15 mouse cellular contexts compared by ENCODE assay signal in the genomic region with DNA sequence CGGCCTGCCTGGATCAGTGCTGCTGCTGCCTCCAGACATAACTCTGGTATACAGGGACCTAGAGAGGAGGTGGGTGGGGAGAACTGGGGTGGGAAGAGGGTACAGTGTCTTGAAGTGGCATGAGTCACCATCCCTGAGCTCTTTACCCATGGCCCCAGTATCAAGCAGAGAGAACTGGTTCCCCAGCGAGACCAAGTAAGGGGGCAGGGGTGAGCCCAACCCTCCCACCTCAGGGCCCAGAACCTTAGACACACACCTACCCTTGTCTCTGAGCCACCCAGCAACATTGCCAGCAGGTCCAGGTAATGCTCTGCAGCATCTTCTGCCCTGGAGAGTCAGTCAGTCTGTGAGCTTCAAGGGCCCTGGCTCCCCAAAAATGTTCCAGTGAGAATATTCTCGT. TPM values are rescaled to one million over a fixed set of nuclear protein-coding genes. Genes with fewer than 3 reads are reported as not detected.
A peak's percentile ranks its signal among the peaks of the same experiment; 100 is the strongest.
DNase-seq lines count a peak whose midpoint lies in the region; ATAC-seq and TF ChIP-seq lines count a peak whose summit lies in the region.
"Had no signal": no experiment of that assay in that cellular context is flagged by ENCODE, and none has a peak within 500 bp of the region (broad histone marks: within the 10 kb centered on the region; RNA-seq: fewer than 3 reads in every experiment).

No protein-coding gene starts in this region.

- no peak overlapping the region for H3K4me3 ChIP-seq in embryonic facial prominence, embryonic 13.5 days
- H3K4me3 ChIP-seq in embryonic facial prominence, embryonic 10.5 days: no peak overlapping the region
- no peak overlapping the region for H3K4me3 ChIP-seq in liver, embryonic 12.5 days
- H3K4me3 ChIP-seq in liver, embryonic 11.5 days (ENCODE audit: low read depth, low read length): no peak overlapping the region
- no peak overlapping the region for H3K4me3 ChIP-seq in cortical plate, adult 2 months (ENCODE audit: insufficient read depth, low read length)
- no peak overlapping the region for H3K4me3 ChIP-seq in stomach, postnatal 0 days (ENCODE audit: low read depth, low read length)
- H3K4me3 ChIP-seq: forebrain, embryonic 13.5 days; forebrain, embryonic 15.5 days had no signal

- H3K36me3 ChIP-seq in embryonic facial prominence, embryonic 13.5 days: peaks cover 25% of the 10 kb centered on the region
- H3K36me3 ChIP-seq in embryonic facial prominence, embryonic 10.5 days (replicated peaks): peaks cover 39% of the 10 kb centered on the region
- H3K36me3 ChIP-seq in liver, embryonic 12.5 days: peaks cover 36% of the 10 kb centered on the region
- H3K36me3 ChIP-seq in liver, embryonic 11.5 days (ENCODE audit: control insufficient read depth, insufficient read depth, low read length): peaks cover 3% of the 10 kb centered on the region; the same call in 1 of the 2 replicates
- no peaks in the 10 kb centered on the region for H3K36me3 ChIP-seq in stomach, postnatal 0 days (ENCODE audit: control insufficient read depth, insufficient read depth, low read length)
- H3K36me3 ChIP-seq: forebrain, embryonic 15.5 days had no signal

- H3K4me2 ChIP-seq in embryonic facial prominence, embryonic 13.5 days: no peak overlapping the region
- H3K4me2 ChIP-seq in liver, embryonic 12.5 days: no peak overlapping the region
- no peak overlapping the region for H3K4me2 ChIP-seq in liver, embryonic 11.5 days
- no peak overlapping the region for H3K4me2 ChIP-seq in stomach, postnatal 0 days (replicated peaks; ENCODE audit: low read depth)
- H3K4me2 ChIP-seq: forebrain, embryonic 13.5 days; forebrain, embryonic 15.5 days had no signal

- 0 out of 2 replicates have a peak overlapping the region, but pooled peaks have one; percentile 36 for H3K9ac ChIP-seq in embryonic facial prominence, embryonic 13.5 days
- H3K9ac ChIP-seq in liver, embryonic 12.5 days: 0 out of 2 replicates have a peak overlapping the region, but pooled peaks have one; percentile 0
- H3K9ac ChIP-seq in liver, embryonic 11.5 days (ENCODE audit: low read depth, low read length): no peak overlapping the region
- H3K9ac ChIP-seq in stomach, postnatal 0 days (ENCODE audit: low read length): no peak overlapping the region
- H3K9ac ChIP-seq: forebrain, embryonic 13.5 days; forebrain, embryonic 15.5 days; forebrain, postnatal 0 days had no signal

- no peak for ATAC-seq in embryonic facial prominence, embryonic 13.5 days (ENCODE audit: insufficient number of reproducible peaks, insufficient read depth, low FRiP score, low TSS enrichment, low read depth)
- ATAC-seq in liver, embryonic 12.5 days: no peak
- ATAC-seq in liver, embryonic 11.5 days (replicated peaks; ENCODE audit: low FRiP score): no peak
- no peak for ATAC-seq in stomach, postnatal 0 days (ENCODE audit: low FRiP score, low TSS enrichment)
- ATAC-seq: forebrain, embryonic 13.5 days; forebrain, embryonic 15.5 days; forebrain, postnatal 0 days had no signal

- no peak for DNase-seq in embryonic facial prominence, embryonic 10.5 days (ENCODE audit: low spot score)
- DNase-seq in liver, embryonic 11.5 days (ENCODE audit: low spot score): no peak
- no peak for DNase-seq in stomach, postnatal 0 days (ENCODE audit: low spot score)
- no peak for DNase-seq in embryo, embryonic 10.5 days (ENCODE audit: low spot score)
- DNase-seq: adrenal gland, adult 2 months; adrenal gland, postnatal 10 days; adrenal gland, postnatal 25 days; cerebellum, adult 11-12 months; forebrain, postnatal 0 days had no signal

- peaks cover 11% of the 10 kb centered on the region for H3K4me1 ChIP-seq in embryonic facial prominence, embryonic 13.5 days
- peaks cover 15% of the 10 kb centered on the region for H3K4me1 ChIP-seq in embryonic facial prominence, embryonic 10.5 days
- peaks cover 29% of the 10 kb centered on the region for H3K4me1 ChIP-seq in liver, embryonic 12.5 days
- H3K4me1 ChIP-seq in liver, embryonic 11.5 days (replicated peaks; ENCODE audit: control insufficient read depth, insufficient read depth, low read length): peaks cover 7% of the 10 kb centered on the region; the same call in 1 of the 2 replicates
- peaks cover 3% of the 10 kb centered on the region; the same call in 1 of the 2 replicates for H3K4me1 ChIP-seq in cortical plate, adult 2 months (ENCODE audit: control insufficient read depth, insufficient read depth, low read length)
- H3K4me1 ChIP-seq in stomach, postnatal 0 days (replicated peaks; ENCODE audit: control insufficient read depth, insufficient read depth): no peaks in the 10 kb centered on the region

- H3K27ac ChIP-seq in embryonic facial prominence, embryonic 13.5 days: no peak overlapping the region
- H3K27ac ChIP-seq in embryonic facial prominence, embryonic 10.5 days (replicated peaks): no peak overlapping the region
- no peak overlapping the region for H3K27ac ChIP-seq in liver, embryonic 12.5 days
- H3K27ac ChIP-seq in liver, embryonic 11.5 days (ENCODE audit: low read depth, low read length): no peak overlapping the region
- H3K27ac ChIP-seq in cortical plate, adult 2 months (ENCODE audit: insufficient read depth, low read length): 0 out of 2 replicates have a peak overlapping the region, but pooled peaks have one; percentile 41
- H3K27ac ChIP-seq in stomach, postnatal 0 days (replicated peaks): no peak overlapping the region
- H3K27ac ChIP-seq: forebrain, embryonic 13.5 days; forebrain, embryonic 15.5 days had no signal

- WGBS in embryonic facial prominence, embryonic 13.5 days: 89% methylated on average over 3 of the region's 3 CpGs
- 92% methylated on average over 3 of the region's 3 CpGs for WGBS in embryonic facial prominence, embryonic 10.5 days
- WGBS in liver, embryonic 12.5 days (ENCODE audit: insufficient replicate concordance): 87% methylated on average over 3 of the region's 3 CpGs
- 85% methylated on average over 3 of the region's 3 CpGs for WGBS in liver, embryonic 11.5 days
- 87% methylated on average over 3 of the region's 3 CpGs for WGBS in stomach, postnatal 0 days

- TF ChIP-seq POLR2A in cortical plate, adult 2 months (IDR thresholded peaks at IDR 0.05; ENCODE audit: extremely low read depth, insufficient read depth, low read length): no peak

- TF ChIP-seq CTCF in cortical plate, adult 2 months (IDR thresholded peaks at IDR 0.05; ENCODE audit: extremely low read depth, insufficient read depth, low read length): no peak
- no peak for TF ChIP-seq CTCF in stomach, postnatal 0 days (IDR thresholded peaks at IDR 0.05; ENCODE audit: low read depth)

- no peaks in the 10 kb centered on the region for H3K9me3 ChIP-seq in embryonic facial prominence, embryonic 13.5 days
- no peaks in the 10 kb centered on the region for H3K9me3 ChIP-seq in embryonic facial prominence, embryonic 10.5 days
- no peaks in the 10 kb centered on the region for H3K9me3 ChIP-seq in liver, embryonic 12.5 days (replicated peaks)
- H3K9me3 ChIP-seq in liver, embryonic 11.5 days (ENCODE audit: control insufficient read depth, low read length): no peaks in the 10 kb centered on the region
- H3K9me3 ChIP-seq in stomach, postnatal 0 days (ENCODE audit: control insufficient read depth, low read length): no peaks in the 10 kb centered on the region
- H3K9me3 ChIP-seq: forebrain, embryonic 13.5 days; forebrain, embryonic 15.5 days had no signal

- no peaks in the 10 kb centered on the region for H3K27me3 ChIP-seq in embryonic facial prominence, embryonic 13.5 days
- no peaks in the 10 kb centered on the region for H3K27me3 ChIP-seq in embryonic facial prominence, embryonic 10.5 days (replicated peaks; ENCODE audit: low read depth, poor library complexity, severe bottlenecking)
- H3K27me3 ChIP-seq in liver, embryonic 12.5 days (replicated peaks): no peaks in the 10 kb centered on the region
- no peaks in the 10 kb centered on the region for H3K27me3 ChIP-seq in liver, embryonic 11.5 days (replicated peaks; ENCODE audit: control insufficient read depth, insufficient read depth, low read length)
- H3K27me3 ChIP-seq in stomach, postnatal 0 days (ENCODE audit: control insufficient read depth, insufficient read depth, low read length): no peaks in the 10 kb centered on the region
- H3K27me3 ChIP-seq: forebrain, embryonic 13.5 days; forebrain, embryonic 15.5 days had no signal

- no peak for TF ChIP-seq EP300 in stomach, postnatal 0 days (optimal IDR thresholded peaks at IDR 0.05)

RNA-seq across cellular contexts. Expression of a gene that starts 4.6 kb away (rescaled TPM):
- polyA plus RNA-seq in embryonic facial prominence, embryonic 13.5 days (2015; fragmentation: Nextera tagmentation; extraction: Ambion mirVana): 530 and 567 TPM in 2 replicates
- polyA plus RNA-seq in embryonic facial prominence, embryonic 10.5 days (2016; fragmentation: Nextera tagmentation; extraction: Ambion mirVana): 664 and 683 TPM in 2 replicates
- 354 and 366 TPM in 2 replicates for polyA plus RNA-seq in liver, embryonic 12.5 days (2016; fragmentation: Nextera tagmentation; extraction: Ambion mirVana)
- 452 and 513 TPM in 2 replicates for polyA plus RNA-seq in liver, embryonic 11.5 days (2014; fragmentation: Nextera tagmentation; extraction: Ambion mirVana)
- 171 and 176 TPM in 2 replicates for polyA plus RNA-seq in cortical plate, adult 2 months (2012; rRNA removed)
- 280 and 282 TPM in 2 replicates for polyA plus RNA-seq in stomach, postnatal 0 days (2015; fragmentation: Nextera tagmentation; extraction: Ambion mirVana)

RNA-seq across cellular contexts. Expression of a gene that starts 5.4 kb away (rescaled TPM):
- 18.6 and 26.6 TPM in 2 replicates for polyA plus RNA-seq in embryonic facial prominence, embryonic 13.5 days (2015; fragmentation: Nextera tagmentation; extraction: Ambion mirVana)
- polyA plus RNA-seq in embryonic facial prominence, embryonic 10.5 days (2016; fragmentation: Nextera tagmentation; extraction: Ambion mirVana): 25.3 and 26.0 TPM in 2 replicates
- 12.3 and 13.6 TPM in 2 replicates for polyA plus RNA-seq in liver, embryonic 12.5 days (2016; fragmentation: Nextera tagmentation; extraction: Ambion mirVana)
- 18.2 and 18.6 TPM in 2 replicates for polyA plus RNA-seq in liver, embryonic 11.5 days (2014; fragmentation: Nextera tagmentation; extraction: Ambion mirVana)
- polyA plus RNA-seq in cortical plate, adult 2 months (2012; rRNA removed): 25.0 and 28.4 TPM in 2 replicates
- polyA plus RNA-seq in stomach, postnatal 0 days (2015; fragmentation: Nextera tagmentation; extraction: Ambion mirVana): 7.0 and 7.7 TPM in 2 replicates

RNA-seq across cellular contexts. Expression of a gene that starts 20.7 kb away (rescaled TPM):
- 24.4 and 27.8 TPM in 2 replicates for polyA plus RNA-seq in embryonic facial prominence, embryonic 13.5 days (2015; fragmentation: Nextera tagmentation; extraction: Ambion mirVana)
- 25.8 and 27.3 TPM in 2 replicates for polyA plus RNA-seq in embryonic facial prominence, embryonic 10.5 days (2016; fragmentation: Nextera tagmentation; extraction: Ambion mirVana)
- polyA plus RNA-seq in liver, embryonic 12.5 days (2016; fragmentation: Nextera tagmentation; extraction: Ambion mirVana): 16.8 and 19.4 TPM in 2 replicates
- 22.5 and 23.3 TPM in 2 replicates for polyA plus RNA-seq in liver, embryonic 11.5 days (2014; fragmentation: Nextera tagmentation; extraction: Ambion mirVana)
- 21.0 and 21.9 TPM in 2 replicates for polyA plus RNA-seq in cortical plate, adult 2 months (2012; rRNA removed)
- polyA plus RNA-seq in stomach, postnatal 0 days (2015; fragmentation: Nextera tagmentation; extraction: Ambion mirVana): 10.3 and 11.0 TPM in 2 replicates

RNA-seq across cellular contexts. Expression of a gene that starts 26.6 kb away (rescaled TPM):
- 329 and 332 TPM in 2 replicates for polyA plus RNA-seq in embryonic facial prominence, embryonic 13.5 days (2015; fragmentation: Nextera tagmentation; extraction: Ambion mirVana)
- polyA plus RNA-seq in embryonic facial prominence, embryonic 10.5 days (2016; fragmentation: Nextera tagmentation; extraction: Ambion mirVana): 467 and 485 TPM in 2 replicates
- polyA plus RNA-seq in liver, embryonic 12.5 days (2016; fragmentation: Nextera tagmentation; extraction: Ambion mirVana): 280 and 292 TPM in 2 replicates
- polyA plus RNA-seq in liver, embryonic 11.5 days (2014; fragmentation: Nextera tagmentation; extraction: Ambion mirVana): 409 and 425 TPM in 2 replicates
- polyA plus RNA-seq in cortical plate, adult 2 months (2012; rRNA removed): 128 and 132 TPM in 2 replicates
- 151 and 157 TPM in 2 replicates for polyA plus RNA-seq in stomach, postnatal 0 days (2015; fragmentation: Nextera tagmentation; extraction: Ambion mirVana)

RNA-seq across cellular contexts. Expression of a gene that starts 35.5 kb away (rescaled TPM):
- 0.25 and 1.2 TPM in 2 replicates for polyA plus RNA-seq in embryonic facial prominence, embryonic 13.5 days (2015; fragmentation: Nextera tagmentation; extraction: Ambion mirVana)
- 0.54 and 0.76 TPM in 2 replicates for polyA plus RNA-seq in embryonic facial prominence, embryonic 10.5 days (2016; fragmentation: Nextera tagmentation; extraction: Ambion mirVana)
- polyA plus RNA-seq in liver, embryonic 12.5 days (2016; fragmentation: Nextera tagmentation; extraction: Ambion mirVana): 0.20 and 0.47 TPM in 2 replicates
- polyA plus RNA-seq in liver, embryonic 11.5 days (2014; fragmentation: Nextera tagmentation; extraction: Ambion mirVana): 0.41 and 0.53 TPM in 2 replicates
- not detected in 2 replicates for polyA plus RNA-seq in cortical plate, adult 2 months (2012; rRNA removed)
- polyA plus RNA-seq in stomach, postnatal 0 days (2015; fragmentation: Nextera tagmentation; extraction: Ambion mirVana): 0.41 and 0.46 TPM in 2 replicates
- polyA plus RNA-seq: adrenal gland, adult 2 months; cerebellum, adult 2 months had no signal

Comparison
In these comparisons a context has a peak if more than half of its experiments do, and no peak if none do; other contexts are left out.
1. H3K9ac ChIP-seq: peak in embryonic facial prominence, embryonic 13.5 days (single experiment) and liver, embryonic 12.5 days (single experiment); none in liver, embryonic 11.5 days (single experiment) and stomach, postnatal 0 days (single experiment).